17 mouse cellular contexts compared by ENCODE assay signal in genomic region chr2:118236196-118236595, GRCm38 (mm10).
"Had no signal": no experiment of that assay in that cellular context is flagged by ENCODE, and none has a peak within 500 bp of the region (broad histone marks: within the 10 kb centered on the region; RNA-seq: fewer than 3 reads in every experiment).

No protein-coding gene starts in this region.

- H3K27ac ChIP-seq: kidney, embryonic 15.5 days; left cerebral cortex, adult 2 months; liver, embryonic 13.5 days; stomach, embryonic 15.5 days had no signal

- DNase-seq: kidney, adult 8-10 months; kidney, postnatal 10 days; kidney, postnatal 36 days; layer of hippocampus, postnatal 36 days; liver, embryonic 13.5 days; lung, adult 2 months; lung, postnatal 14 days; lung, postnatal 4 days; midbrain, embryonic 14.5 days; right cerebral cortex, adult 18-20 months; right cerebral cortex, postnatal 14 days; right cerebral cortex, postnatal 4 days; thymus, postnatal 25 days had no signal

- H3K27me3 ChIP-seq: kidney, embryonic 15.5 days; liver, embryonic 13.5 days; stomach, embryonic 15.5 days had no signal

- H3K4me1 ChIP-seq: kidney, embryonic 15.5 days; liver, embryonic 13.5 days; stomach, embryonic 15.5 days had no signal

- H3K9ac ChIP-seq: kidney, embryonic 15.5 days; liver, embryonic 13.5 days; stomach, embryonic 15.5 days had no signal

- H3K36me3 ChIP-seq: kidney, embryonic 15.5 days; liver, embryonic 13.5 days; stomach, embryonic 15.5 days had no signal

- ATAC-seq: intestine, embryonic 16.5 days had no signal

- H3K9me3 ChIP-seq: kidney, embryonic 15.5 days; liver, embryonic 13.5 days; stomach, embryonic 15.5 days had no signal

- H3K4me2 ChIP-seq: kidney, embryonic 15.5 days; liver, embryonic 13.5 days; stomach, embryonic 15.5 days had no signal

- H3K4me3 ChIP-seq: kidney, embryonic 15.5 days; left cerebral cortex, adult 2 months; liver, embryonic 13.5 days; stomach, embryonic 15.5 days had no signal
